Mouse (Mus musculus): Measurements from ENCODE around the gene Gad1. TPM values are rescaled to one million over a fixed set of nuclear protein-coding genes. Genes with fewer than 3 reads are reported as not detected.

Gad1 gene
- polyA plus RNA-seq, 1 experiment from 2014 or later: 0.25 TPM

GRCm38 (mm10) chr2:70649471-70649870 lies 96.6 kb downstream of the Gad1 start:
- H3K27me3 ChIP-seq (ENCODE audit: control insufficient read depth, insufficient read depth, low read length): no peaks in the 10 kb centered on the region
- WGBS: 79% methylated on average over 4 of the region's 4 CpGs

More at GRCm38 (mm10) chr2:70649471-70649870, 96.6 kb downstream of the Gad1 start:
- H3K27ac ChIP-seq (ENCODE audit: low read length): no peak overlapping the region
- H3K9ac ChIP-seq (ENCODE audit: low read length): no peak overlapping the region
- no peak overlapping the region for H3K4me3 ChIP-seq (ENCODE audit: low read length)
- no peaks in the 10 kb centered on the region for H3K4me1 ChIP-seq (ENCODE audit: control insufficient read depth, insufficient read depth, low read length)
- no peak overlapping the region for H3K4me2 ChIP-seq (ENCODE audit: low read depth, low read length)
- H3K36me3 ChIP-seq (ENCODE audit: control insufficient read depth, insufficient read depth): no peaks in the 10 kb centered on the region
- ATAC-seq (replicated peaks; ENCODE audit: extremely low read depth, insufficient read depth, low FRiP score): no peak
- no peaks in the 10 kb centered on the region for H3K9me3 ChIP-seq (replicated peaks; ENCODE audit: control insufficient read depth, low read length)

Other genes starting within 250 kb of the Gad1 start
- 0.17 and 0.74 TPM in 2 replicates for gene Sp5, start 78.1 kb upstream of the Gad1 start, polyA plus RNA-seq (2015; fragmentation: Nextera tagmentation; extraction: Ambion mirVana)
- 0.97 and 2.1 TPM in 2 replicates for gene Erich2, start 44.3 kb upstream of the Gad1 start, polyA plus RNA-seq (2015; fragmentation: Nextera tagmentation; extraction: Ambion mirVana)
- 128 and 131 TPM in 2 replicates for gene Gorasp2, start 108.5 kb downstream of the Gad1 start, polyA plus RNA-seq (2015; fragmentation: Nextera tagmentation; extraction: Ambion mirVana)
- gene Gm26558, start 109.0 kb downstream of the Gad1 start, polyA plus RNA-seq (2015; fragmentation: Nextera tagmentation; extraction: Ambion mirVana): 2.7 and 3.0 TPM in 2 replicates

Measured in heart, embryonic 16.5 days (tissue).